Mouse (Mus musculus) spleen, postnatal 36 days (tissue): Measurements from ENCODE around the gene Fkbp2.
"Not testable (repeated sequence)": the region's sequence is repeated elsewhere in the genome, so short reads cannot be mapped to it uniquely, and the experiment has no call there.

Source experiments
- DNase-seq, 2 experiments: peaks; one replicate each; pipeline ENCODE4 v3.0.0; 2022; ENCODE audit warnings: low spot score in 2 of 2, mixed read lengths in 1 of 2

Fkbp2 gene

GRCm38 (mm10) chr19:6991166-6991565 is 10.9 kb upstream of the Fkbp2 start:
- not testable (repeated sequence) for DNase-seq

- no peak for DNase-seq
Observed at GRCm38 (mm10) chr19:6990712-6991111, 10.4 kb upstream of the Fkbp2 start.

GRCm38 (mm10) chr19:6989251-6989650 is 8.9 kb upstream of the Fkbp2 start:
- DNase-seq = no peak

- DNase-seq = no peak
Observed at GRCm38 (mm10) chr19:6987904-6988285, 7.6 kb upstream of the Fkbp2 start.

- DNase-seq = peak; percentile 61 to 62
Observed at GRCm38 (mm10) chr19:6987061-6987903, 7.0 kb upstream of the Fkbp2 start, which contains the start of gene Vegfb. Gene Vegfb, minus strand, starts transcription at chr19:6987651.

GRCm38 (mm10) chr19:6985951-6986708 is 5.8 kb upstream of the Fkbp2 start:
- DNase-seq = no peak

- no peak for DNase-seq
Observed at GRCm38 (mm10) chr19:6985300-6985699, 5.0 kb upstream of the Fkbp2 start.

GRCm38 (mm10) chr19:6983621-6984020 is 3.3 kb upstream of the Fkbp2 start:
- DNase-seq = no peak

- DNase-seq = no peak
Observed at GRCm38 (mm10) chr19:6981465-6981864, 1.2 kb upstream of the Fkbp2 start.

GRCm38 (mm10) chr19:6979486-6980380 is 568 bp downstream of the Fkbp2 start:
- peak; percentile 99 for DNase-seq

- peak in 1 of 2 experiments; percentile 55 for DNase-seq
Observed at GRCm38 (mm10) chr19:6979001-6979479, 1.3 kb downstream of the Fkbp2 start.

GRCm38 (mm10) chr19:6978639-6978974 is 1.7 kb downstream of the Fkbp2 start:
- no peak for DNase-seq

GRCm38 (mm10) chr19:6977759-6978638 is 2.3 kb downstream of the Fkbp2 start:
- no peak for DNase-seq

GRCm38 (mm10) chr19:6975537-6976521 is 4.5 kb downstream of the Fkbp2 start, which contains the start of gene Plcb3:
Gene Plcb3, minus strand, starts transcription at chr19:6976470.
- peak; percentile 62 to 67 for DNase-seq

GRCm38 (mm10) chr19:6974211-6975205 is 5.8 kb downstream of the Fkbp2 start, which contains the start of gene Ppp1r14b:
Gene Ppp1r14b, plus strand, starts transcription at chr19:6974968.
- DNase-seq = peak; percentile 79 to 84

- no peak for DNase-seq
Observed at GRCm38 (mm10) chr19:6973581-6974190, 6.6 kb downstream of the Fkbp2 start.

GRCm38 (mm10) chr19:6972247-6972917 is 7.9 kb downstream of the Fkbp2 start:
- no peak for DNase-seq
